Mouse (Mus musculus): ENCODE measurements around the gene Krtdap.

Gene Krtdap

DNA sequence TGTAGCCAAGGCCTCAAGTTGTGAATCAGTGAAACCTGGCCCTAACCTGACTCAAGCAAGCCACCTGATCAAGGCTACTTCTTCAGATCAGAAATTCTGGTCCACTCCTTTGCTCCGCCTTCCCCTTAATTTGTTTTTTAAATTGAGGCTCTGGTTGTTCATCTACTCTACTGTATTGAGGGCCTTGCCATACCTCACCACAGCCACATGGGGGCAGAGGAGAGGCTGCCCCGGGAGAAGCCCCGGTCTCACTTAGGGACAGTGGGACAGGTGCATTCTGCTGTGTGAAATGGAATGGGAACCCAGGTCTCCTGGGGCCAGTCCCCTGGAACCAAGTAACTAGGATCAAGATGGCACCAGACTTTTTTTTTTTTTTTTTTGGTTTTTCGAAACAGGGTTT lies 5.9 kb upstream of the Krtdap start:
- no peaks in the 10 kb centered on the region for H3K9me3 ChIP-seq (ENCODE audit: low read length)
- peaks cover 47% of the 10 kb centered on the region for H3K4me1 ChIP-seq (replicated peaks; ENCODE audit: low read depth, low read length)
- H3K36me3 ChIP-seq (ENCODE audit: insufficient read depth, low read length), result no peaks in the 10 kb centered on the region
- peaks cover 60% of the 10 kb centered on the region for H3K27me3 ChIP-seq (ENCODE audit: insufficient read depth, low read length)
- TF ChIP-seq NANOG (IDR thresholded peaks at IDR 0.05; ENCODE audit: borderline replicate concordance, low read length), result no peak
- TF ChIP-seq CTCF (conservative IDR thresholded peaks at IDR 0.05; ENCODE audit: low read length), result peak; percentile 74
- H3K4me3 ChIP-seq (replicated peaks; ENCODE audit: low read length), result no peak overlapping the region

DNA sequence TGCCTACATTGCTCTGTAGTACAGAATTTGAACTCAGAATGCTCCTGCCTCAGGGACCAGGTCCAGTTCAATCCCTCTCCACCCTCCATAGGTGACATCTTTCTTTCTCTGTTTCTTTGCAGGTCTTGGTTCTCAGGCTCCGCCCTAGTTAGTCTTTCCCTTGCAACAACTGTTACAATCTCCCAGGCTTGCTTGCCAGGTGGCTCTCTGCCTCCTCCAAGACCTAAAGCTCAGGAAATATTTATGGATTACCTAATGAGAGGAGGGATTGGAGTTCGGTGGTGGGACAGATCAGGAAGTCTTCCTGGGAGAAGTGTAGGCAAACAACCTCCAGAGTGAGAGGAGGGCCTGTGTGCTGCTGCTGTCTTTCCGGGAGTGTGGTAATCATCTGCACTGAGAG lies 5.0 kb upstream of the Krtdap start:
- Histone ChIP-seq H3K4me1 (replicated peaks; ENCODE audit: low read depth, low read length) (peaks cover 47% of the 10 kb centered on the region), H3K4me3 (replicated peaks; ENCODE audit: low read length) (no peak overlapping the region), H3K9me3 (ENCODE audit: low read length) (no peaks in the 10 kb centered on the region), H3K27me3 (ENCODE audit: insufficient read depth, low read length) (peaks cover 66% of the 10 kb centered on the region), H3K36me3 (ENCODE audit: insufficient read depth, low read length) (no peaks in the 10 kb centered on the region)
- TF ChIP-seq CTCF (conservative IDR thresholded peaks at IDR 0.05; ENCODE audit: low read length) (no peak), POU5F1 (IDR thresholded peaks at IDR 0.05; ENCODE audit: borderline replicate concordance, low read length) (no peak), NANOG (IDR thresholded peaks at IDR 0.05; ENCODE audit: borderline replicate concordance, low read length) (no peak)

DNA sequence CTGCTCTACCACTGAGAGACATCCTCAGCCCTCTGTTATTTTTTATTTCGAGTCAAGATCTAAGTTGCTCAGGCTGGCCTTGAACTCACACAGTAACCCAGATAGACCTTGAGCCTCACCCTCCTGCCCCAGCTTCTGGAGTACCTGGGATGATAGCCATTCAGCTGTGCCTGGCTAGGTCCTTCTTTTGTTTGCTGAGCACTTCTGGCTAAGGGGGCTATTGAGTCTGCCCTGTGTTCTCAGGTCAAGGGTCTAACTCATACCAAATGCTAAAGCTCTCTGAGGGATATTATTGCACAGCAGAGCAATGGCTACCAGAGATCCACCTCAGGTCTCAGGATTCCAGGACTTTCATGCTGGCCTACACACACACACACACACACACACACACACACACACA lies 2.5 kb upstream of the Krtdap start:
- H3K4me3 ChIP-seq (replicated peaks; ENCODE audit: low read length), result no peak overlapping the region
- TF ChIP-seq POU5F1 (IDR thresholded peaks at IDR 0.05; ENCODE audit: borderline replicate concordance, low read length) (no peak), CTCF (conservative IDR thresholded peaks at IDR 0.05; ENCODE audit: low read length) (no peak), NANOG (IDR thresholded peaks at IDR 0.05; ENCODE audit: borderline replicate concordance, low read length) (no peak)
- H3K9me3 ChIP-seq (ENCODE audit: low read length), result no peaks in the 10 kb centered on the region
- peaks cover 77% of the 10 kb centered on the region for H3K27me3 ChIP-seq (ENCODE audit: insufficient read depth, low read length)
- peaks cover 53% of the 10 kb centered on the region for H3K4me1 ChIP-seq (replicated peaks; ENCODE audit: low read depth, low read length)
- H3K36me3 ChIP-seq (ENCODE audit: insufficient read depth, low read length), result no peaks in the 10 kb centered on the region

DNA sequence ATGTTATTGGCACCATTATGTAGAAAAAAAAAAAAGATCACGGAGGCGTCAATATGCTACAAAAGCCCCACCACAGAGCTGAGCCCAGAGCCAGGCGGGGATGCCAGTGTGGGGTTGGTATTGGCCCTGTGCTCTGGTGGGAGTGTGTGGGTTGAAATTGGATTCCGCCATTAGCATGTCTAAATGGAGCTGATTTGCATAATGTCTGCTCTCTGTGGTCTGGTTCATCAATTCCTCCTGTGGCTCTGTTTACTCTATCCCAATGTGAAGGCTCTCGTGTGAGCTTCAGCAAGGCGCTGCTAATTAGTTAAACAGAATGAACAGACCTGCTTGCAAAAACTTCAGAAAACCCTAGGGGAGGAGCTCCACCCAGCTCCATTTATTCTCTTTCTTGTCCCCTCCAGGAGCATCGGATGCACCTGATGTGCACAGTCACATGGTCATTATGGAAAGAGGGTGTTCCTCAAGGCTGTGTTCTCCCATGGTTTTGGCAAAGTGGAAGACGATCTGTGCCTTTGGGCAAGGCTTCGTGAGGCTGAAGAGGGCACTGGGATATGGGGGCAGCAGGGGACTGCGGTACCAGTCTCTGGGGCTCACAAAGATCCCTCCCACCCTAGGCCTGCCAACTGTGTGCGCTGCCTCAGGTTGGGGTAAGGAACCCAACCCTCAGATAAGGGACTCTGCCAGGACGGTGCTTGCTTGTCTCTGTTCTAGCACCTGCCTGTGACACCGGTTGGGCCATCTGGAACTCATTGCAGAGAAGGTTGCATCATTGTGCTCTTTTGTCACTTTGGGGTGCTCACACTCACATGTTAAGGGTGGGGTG lies 1.8 kb upstream of the Krtdap start:
- no peaks in the 10 kb centered on the region for H3K9me3 ChIP-seq (ENCODE audit: low read length)
- H3K4me3 ChIP-seq (replicated peaks; ENCODE audit: low read length), result peak overlapping the region; percentile 32
- H3K36me3 ChIP-seq (ENCODE audit: insufficient read depth, low read length), result no peaks in the 10 kb centered on the region
- peaks cover 77% of the 10 kb centered on the region for H3K27me3 ChIP-seq (ENCODE audit: insufficient read depth, low read length)
- TF ChIP-seq CTCF (conservative IDR thresholded peaks at IDR 0.05; ENCODE audit: low read length), result no peak
- TF ChIP-seq NANOG (IDR thresholded peaks at IDR 0.05; ENCODE audit: borderline replicate concordance, low read length), result no peak
- TF ChIP-seq POU5F1 (IDR thresholded peaks at IDR 0.05; ENCODE audit: borderline replicate concordance, low read length), result no peak
- H3K4me1 ChIP-seq (replicated peaks; ENCODE audit: low read depth, low read length), result peaks cover 59% of the 10 kb centered on the region

DNA sequence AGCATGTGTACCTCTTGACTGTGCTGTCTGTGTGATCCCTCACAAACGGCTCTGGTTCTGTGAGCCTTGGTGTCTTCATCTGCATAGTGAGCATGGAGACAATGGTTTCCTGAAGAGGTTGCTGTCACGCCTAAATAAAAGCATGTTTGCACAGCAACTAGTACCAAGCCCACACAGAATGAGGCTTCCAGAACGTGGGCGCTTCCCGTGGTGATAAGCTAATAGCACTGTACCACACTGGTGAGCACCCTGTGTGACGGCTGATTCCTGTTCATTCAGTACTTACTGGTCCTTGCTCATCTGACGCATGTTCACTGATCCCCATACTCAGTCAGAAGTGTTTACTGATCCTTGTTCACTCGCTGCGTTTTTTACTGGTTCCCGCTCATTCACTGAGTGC lies 2.4 kb downstream of the Krtdap start:
- Histone ChIP-seq H3K36me3 (ENCODE audit: insufficient read depth, low read length) (no peaks in the 10 kb centered on the region), H3K4me1 (replicated peaks; ENCODE audit: low read depth, low read length) (peaks cover 65% of the 10 kb centered on the region)
- TF ChIP-seq POU5F1 (IDR thresholded peaks at IDR 0.05; ENCODE audit: borderline replicate concordance, low read length) (no peak), CTCF (conservative IDR thresholded peaks at IDR 0.05; ENCODE audit: low read length) (no peak), NANOG (IDR thresholded peaks at IDR 0.05; ENCODE audit: borderline replicate concordance, low read length) (no peak)

DNA sequence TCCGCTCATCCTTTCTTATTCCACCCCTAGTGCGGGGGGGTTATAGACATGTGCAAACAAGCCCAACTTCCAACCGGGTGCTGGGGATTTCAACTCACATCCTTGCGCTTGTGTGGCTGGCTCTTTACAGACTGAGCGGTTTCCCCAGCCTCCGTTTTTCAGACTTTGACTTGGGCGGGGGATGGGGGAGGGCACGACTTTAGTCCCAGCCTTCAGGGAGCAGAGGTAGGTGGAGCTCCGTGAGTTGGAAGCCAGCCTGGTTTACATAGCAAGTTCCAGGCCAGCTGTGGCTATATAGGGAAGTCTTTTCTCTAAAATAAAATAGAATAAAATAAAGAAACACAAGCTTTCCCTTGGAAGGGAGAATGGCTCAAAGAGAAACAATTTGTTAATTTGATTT lies 4.2 kb downstream of the Krtdap start:
- TF ChIP-seq NANOG (IDR thresholded peaks at IDR 0.05; ENCODE audit: borderline replicate concordance, low read length) (no peak), POU5F1 (IDR thresholded peaks at IDR 0.05; ENCODE audit: borderline replicate concordance, low read length) (no peak), CTCF (conservative IDR thresholded peaks at IDR 0.05; ENCODE audit: low read length) (no peak)
- 0 out of 2 replicates have a peak overlapping the region, but pooled peaks have one; percentile 32 for H3K4me3 ChIP-seq (replicated peaks; ENCODE audit: low read length)
- H3K9me3 ChIP-seq (ENCODE audit: low read length), result no peaks in the 10 kb centered on the region
- no peaks in the 10 kb centered on the region for H3K36me3 ChIP-seq (ENCODE audit: insufficient read depth, low read length)
- H3K27me3 ChIP-seq (ENCODE audit: insufficient read depth, low read length), result peaks cover 50% of the 10 kb centered on the region
- H3K4me1 ChIP-seq (replicated peaks; ENCODE audit: low read depth, low read length), result peaks cover 47% of the 10 kb centered on the region

More for the DNA sequence above, 2.4 kb downstream of the Krtdap start:
- Histone ChIP-seq H3K27me3 (ENCODE audit: insufficient read depth, low read length) (peaks cover 55% of the 10 kb centered on the region), H3K9me3 (ENCODE audit: low read length) (no peaks in the 10 kb centered on the region), H3K4me3 (replicated peaks; ENCODE audit: low read length) (no peak overlapping the region)

DNA sequence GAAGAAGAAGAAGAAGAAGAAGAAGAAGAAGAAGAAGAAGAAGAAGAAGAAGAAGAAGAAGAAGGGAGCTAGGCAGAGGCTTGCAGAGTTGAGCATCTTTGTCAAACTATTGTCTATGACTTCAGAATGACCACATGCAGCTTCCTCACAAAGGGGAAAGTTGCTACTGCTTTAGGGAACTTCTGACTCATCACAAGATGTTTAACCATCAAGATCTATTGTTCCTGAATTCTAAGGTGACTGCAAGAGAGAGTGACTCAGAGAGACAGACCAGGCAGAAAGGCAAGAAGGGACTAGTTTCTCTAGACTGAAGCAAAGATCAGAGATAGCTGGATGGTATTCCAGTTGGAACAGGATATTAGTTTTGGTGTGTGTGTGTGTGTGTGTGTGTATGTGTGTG lies 7.2 kb downstream of the Krtdap start:
- Histone ChIP-seq H3K9me3 (ENCODE audit: low read length) (peaks cover 7% of the 10 kb centered on the region; the same call in 1 of the 2 replicates), H3K4me3 (replicated peaks; ENCODE audit: low read length) (no peak overlapping the region), H3K4me1 (replicated peaks; ENCODE audit: low read depth, low read length) (peaks cover 20% of the 10 kb centered on the region), H3K27me3 (ENCODE audit: insufficient read depth, low read length) (peaks cover 34% of the 10 kb centered on the region), H3K36me3 (ENCODE audit: insufficient read depth, low read length) (no peaks in the 10 kb centered on the region)
- TF ChIP-seq NANOG (IDR thresholded peaks at IDR 0.05; ENCODE audit: borderline replicate concordance, low read length) (no peak; the same call in 1 of the 2 replicates), POU5F1 (IDR thresholded peaks at IDR 0.05; ENCODE audit: borderline replicate concordance, low read length) (no peak), CTCF (conservative IDR thresholded peaks at IDR 0.05; ENCODE audit: low read length) (no peak)

DNA sequence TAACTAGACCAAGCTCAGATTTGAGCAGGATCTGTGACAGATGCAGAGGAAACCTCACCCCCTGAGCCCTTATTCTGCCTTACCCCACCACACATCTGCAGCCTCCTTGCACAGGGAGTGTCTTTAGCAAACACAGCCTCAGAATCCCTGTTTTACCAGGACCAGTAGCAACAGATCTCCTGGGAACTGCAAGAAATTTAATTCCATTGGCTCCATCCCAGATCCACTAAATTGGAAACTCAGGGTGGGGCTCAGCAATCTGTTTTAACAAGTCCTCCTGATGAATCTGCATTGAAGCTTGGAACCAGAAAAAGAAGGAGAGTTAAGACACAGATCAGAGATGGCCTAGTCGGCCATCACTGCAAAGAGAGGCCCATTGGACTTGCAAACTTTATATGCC lies 9.1 kb downstream of the Krtdap start:
- Histone ChIP-seq H3K27me3 (ENCODE audit: insufficient read depth, low read length) (peaks cover 22% of the 10 kb centered on the region), H3K36me3 (ENCODE audit: insufficient read depth, low read length) (no peaks in the 10 kb centered on the region), H3K4me3 (replicated peaks; ENCODE audit: low read length) (no peak overlapping the region), H3K9me3 (ENCODE audit: low read length) (peaks cover 15% of the 10 kb centered on the region), H3K4me1 (replicated peaks; ENCODE audit: low read depth, low read length) (peaks cover 5% of the 10 kb centered on the region)
- TF ChIP-seq CTCF (conservative IDR thresholded peaks at IDR 0.05; ENCODE audit: low read length) (no peak), POU5F1 (IDR thresholded peaks at IDR 0.05; ENCODE audit: borderline replicate concordance, low read length) (no peak), NANOG (IDR thresholded peaks at IDR 0.05; ENCODE audit: borderline replicate concordance, low read length) (no peak)

Data from E14TG2a.4 (cell line).